Mouse (Mus musculus) stomach, embryonic 16.5 days (tissue): ENCODE measurements around the gene Cop1. TPM values are rescaled to one million over a fixed set of nuclear protein-coding genes. Genes with fewer than 3 reads are reported as not detected.
"Not testable (repeated sequence)": the region's sequence is repeated elsewhere in the genome, so short reads cannot be mapped to it uniquely, and the experiment has no call there.

ENCODE experiments used
- ATAC-seq: fragments of 200-750 bp; cut with Nextera tagmentation; 2 replicates; pipeline ENCODE4 v1.8.0; 2017; ENCODE audit warnings: moderate number of reproducible peaks, moderate TSS enrichment; ENCODE audit not compliant: insufficient read depth, low FRiP score
- H3K27ac ChIP-seq: fragments of 300-500 bp; sonication (generic); 2 replicates; pipeline ENCODE4 v1.5.1; 2014; ENCODE audit warnings: low read length
- H3K27me3 ChIP-seq: fragments of 300-500 bp; sonication (generic); 2 replicates; pipeline ENCODE4 v1.6.1; 2014; ENCODE audit warnings: low read length, control low read depth, mixed read lengths; ENCODE audit not compliant: control insufficient read depth, insufficient read depth
- H3K36me3 ChIP-seq: fragments of 300-500 bp; sonication (generic); 2 replicates; pipeline ENCODE4 v1.6.1; 2014; ENCODE audit warnings: low read length; ENCODE audit not compliant: control insufficient read depth, insufficient read depth
- H3K4me1 ChIP-seq: fragments of 300-500 bp; sonication (generic); 2 replicates; pipeline ENCODE4 v1.6.1; 2014; ENCODE audit warnings: low read length, control low read depth, mixed read lengths; ENCODE audit not compliant: control insufficient read depth, insufficient read depth
- H3K4me2 ChIP-seq: fragments of 300-500 bp; sonication (generic); 2 replicates; pipeline ENCODE4 v1.6.1; 2014; ENCODE audit warnings: low read depth, low read length, mixed read lengths
- H3K4me3 ChIP-seq: fragments of 300-500 bp; sonication (generic); replicated peaks from 2 replicates; pipeline ENCODE4 v1.5.1; 2014; ENCODE audit warnings: mild to moderate bottlenecking, low read length
- H3K9ac ChIP-seq: fragments of 300-500 bp; sonication (generic); 2 replicates; pipeline ENCODE4 v1.6.1; 2014; ENCODE audit warnings: low read length
- H3K9me3 ChIP-seq: fragments of 300-500 bp; sonication (generic); replicated peaks from 2 replicates; pipeline ENCODE4 v1.6.1; 2016; ENCODE audit warnings: low read length, control low read depth; ENCODE audit not compliant: control insufficient read depth
- WGBS: fragments of 180-500 bp; shearing (Covaris S2); extraction: QIAGEN DNeasy Blood & Tissue Kit; methylation state at CpG from one replicate; pipeline ENCODE4 v1.1.7; 2014; 5-methylcytosine and 5-hydroxymethylcytosine counted together
- polyA plus RNA-seq: library from polyadenylated mRNA; unstranded; fragments of >200 nt; fragmentation: Nextera tagmentation; extraction: Ambion mirVana; gene quantifications from 2 replicates; pipeline ENCODE4 v1.2.1, GENCODE M21; 2015

Gene Cop1
- polyA plus RNA-seq, 1 experiment from 2014 or later = 17.8 TPM

GRCm38 (mm10) chr1:159232572-159233261 lies 597 bp downstream of the Cop1 start:
- H3K9ac ChIP-seq = peak overlapping the region; percentile 88
- H3K4me1 ChIP-seq = peaks cover 17% of the 10 kb centered on the region; the same call in 1 of the 2 replicates
- H3K36me3 ChIP-seq, H3K9me3 ChIP-seq, H3K27me3 ChIP-seq: not testable (repeated sequence)
- H3K4me2 ChIP-seq = peak overlapping the region; percentile 74
- peak; percentile 71 for ATAC-seq
- peak overlapping the region; percentile 66 for H3K27ac ChIP-seq
- H3K4me3 ChIP-seq = peak overlapping the region; percentile 83
- WGBS = under 1% methylated on average over 25 of the region's 47 CpGs

GRCm38 (mm10) chr1:159233426-159233825 lies 1.3 kb downstream of the Cop1 start:
- no peak for ATAC-seq
- Histone ChIP-seq H3K4me1 (peaks cover 21% of the 10 kb centered on the region; the same call in 1 of the 2 replicates), H3K4me2 (peak overlapping the region; percentile 74), H3K9me3 (no peaks in the 10 kb centered on the region), H3K27me3 (no peaks in the 10 kb centered on the region), H3K9ac (peak overlapping the region; percentile 88; the same call in 1 of the 2 replicates), H3K4me3 (peak overlapping the region; percentile 83), H3K36me3 (no peaks in the 10 kb centered on the region), H3K27ac (peak overlapping the region; percentile 66; the same call in 1 of the 2 replicates)
- WGBS = 15% methylated on average over 5 of the region's 5 CpGs

GRCm38 (mm10) chr1:159234496-159234895 lies 2.4 kb downstream of the Cop1 start:
- ATAC-seq = no peak
- peaks cover 22% of the 10 kb centered on the region; the same call in 1 of the 2 replicates for H3K4me1 ChIP-seq
- no peak overlapping the region for H3K9ac ChIP-seq
- H3K36me3 ChIP-seq = no peaks in the 10 kb centered on the region
- WGBS = 50% methylated on average over 2 of the region's 2 CpGs
- H3K4me3 ChIP-seq = no peak overlapping the region
- H3K27me3 ChIP-seq = no peaks in the 10 kb centered on the region
- H3K27ac ChIP-seq = no peak overlapping the region
- peak overlapping the region; percentile 28; the same call in 1 of the 2 replicates for H3K4me2 ChIP-seq
- no peaks in the 10 kb centered on the region for H3K9me3 ChIP-seq

- no peaks in the 10 kb centered on the region for H3K9me3 ChIP-seq
- peaks cover 22% of the 10 kb centered on the region; the same call in 1 of the 2 replicates for H3K4me1 ChIP-seq
- no peaks in the 10 kb centered on the region for H3K36me3 ChIP-seq
- no peak overlapping the region for H3K9ac ChIP-seq
- H3K4me2 ChIP-seq = 0 out of 2 replicates have a peak overlapping the region, but pooled peaks have one; percentile 4
- no peak overlapping the region for H3K27ac ChIP-seq
- ATAC-seq = no peak
- H3K4me3 ChIP-seq = no peak overlapping the region
- WGBS = 53% methylated on average over 2 of the region's 2 CpGs
- H3K27me3 ChIP-seq = no peaks in the 10 kb centered on the region
Observed at GRCm38 (mm10) chr1:159235674-159236073, 3.6 kb downstream of the Cop1 start.

- ATAC-seq = peak; percentile 58; the same call in 1 of the 2 replicates
- Histone ChIP-seq H3K4me1 (peaks cover 21% of the 10 kb centered on the region; the same call in 1 of the 2 replicates), H3K36me3 (no peaks in the 10 kb centered on the region), H3K4me2 (no peak overlapping the region), H3K27ac (no peak overlapping the region), H3K9me3 (no peaks in the 10 kb centered on the region), H3K9ac (no peak overlapping the region), H3K4me3 (no peak overlapping the region), H3K27me3 (no peaks in the 10 kb centered on the region)
- WGBS = 79% methylated on average over 6 of the region's 6 CpGs
Observed at GRCm38 (mm10) chr1:159238147-159238546, 6.0 kb downstream of the Cop1 start.

GRCm38 (mm10) chr1:159250320-159250719 lies 18.2 kb downstream of the Cop1 start:
- WGBS = 55% methylated on average over 2 of the region's 2 CpGs
- ATAC-seq = peak; percentile 81; the same call in 1 of the 2 replicates

GRCm38 (mm10) chr1:159253078-159253477 lies 21.0 kb downstream of the Cop1 start:
- Histone ChIP-seq H3K36me3 (peaks cover 6% of the 10 kb centered on the region), H3K9ac (no peak overlapping the region), H3K27ac (no peak overlapping the region), H3K27me3 (no peaks in the 10 kb centered on the region), H3K4me3 (no peak overlapping the region), H3K9me3 (no peaks in the 10 kb centered on the region), H3K4me2 (no peak overlapping the region), H3K4me1 (no peaks in the 10 kb centered on the region)
- ATAC-seq = no peak
- 84% methylated on average over 2 of the region's 2 CpGs for WGBS

More at GRCm38 (mm10) chr1:159250320-159250719, 18.2 kb downstream of the Cop1 start:
- H3K27ac ChIP-seq = no peak overlapping the region
- H3K9me3 ChIP-seq = no peaks in the 10 kb centered on the region
- no peaks in the 10 kb centered on the region for H3K4me1 ChIP-seq
- no peak overlapping the region for H3K4me3 ChIP-seq
- H3K27me3 ChIP-seq = no peaks in the 10 kb centered on the region
- H3K36me3 ChIP-seq = peaks cover 11% of the 10 kb centered on the region
- no peak overlapping the region for H3K9ac ChIP-seq
- H3K4me2 ChIP-seq = no peak overlapping the region

- no peak for ATAC-seq
- Histone ChIP-seq H3K27me3 (no peaks in the 10 kb centered on the region), H3K27ac (no peak overlapping the region), H3K9ac (no peak overlapping the region), H3K4me3 (no peak overlapping the region), H3K9me3 (no peaks in the 10 kb centered on the region), H3K36me3 (peaks cover 6% of the 10 kb centered on the region), H3K4me2 (no peak overlapping the region), H3K4me1 (no peaks in the 10 kb centered on the region)
- WGBS = 83% methylated on average over 5 of the region's 5 CpGs
Observed at GRCm38 (mm10) chr1:159254906-159255685, 23.0 kb downstream of the Cop1 start.

GRCm38 (mm10) chr1:159256543-159256942 lies 24.4 kb downstream of the Cop1 start:
- no peaks in the 10 kb centered on the region for H3K27me3 ChIP-seq
- no peak overlapping the region for H3K4me2 ChIP-seq
- no peak overlapping the region for H3K27ac ChIP-seq
- H3K9ac ChIP-seq = no peak overlapping the region
- no peak overlapping the region for H3K4me3 ChIP-seq
- no peak for ATAC-seq
- 75% methylated on average over 1 of the region's 1 CpGs for WGBS
- H3K9me3 ChIP-seq = no peaks in the 10 kb centered on the region
- H3K36me3 ChIP-seq = peaks cover 6% of the 10 kb centered on the region
- no peaks in the 10 kb centered on the region for H3K4me1 ChIP-seq
